In the genomic region with DNA sequence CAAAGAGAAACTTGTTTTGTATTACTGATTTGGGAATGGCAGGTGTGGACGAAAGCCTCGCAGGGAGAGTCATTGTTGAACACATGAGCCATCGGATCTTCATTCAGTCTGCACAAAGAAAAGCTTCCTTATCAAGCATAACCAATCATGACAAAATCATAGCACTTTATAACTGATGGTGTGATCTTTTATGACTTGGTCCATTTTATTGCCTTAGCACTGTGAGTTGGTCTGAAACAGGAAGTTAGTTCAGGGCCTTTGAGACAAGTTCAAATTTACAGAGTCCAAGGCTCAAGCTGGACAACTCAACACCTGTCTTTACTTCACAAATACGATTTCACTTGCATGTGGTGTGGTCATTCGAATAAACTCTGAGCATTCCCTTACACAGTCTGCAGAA, we compare ENCODE assay signal across 25 mouse cellular contexts.
"Had no signal": no experiment of that assay in that cellular context is flagged by ENCODE, and none has a peak within 500 bp of the region (broad histone marks: within the 10 kb centered on the region; RNA-seq: fewer than 3 reads in every experiment).

No protein-coding gene starts in this region.

- H3K4me1 ChIP-seq: heart, embryonic 10.5 days; heart, embryonic 12.5 days; hindbrain, embryonic 15.5 days; limb, embryonic 10.5 days; limb, embryonic 12.5 days; liver, embryonic 13.5 days had no signal

- H3K4me3 ChIP-seq: heart, embryonic 10.5 days; heart, embryonic 12.5 days; hindbrain, embryonic 13.5 days; hindbrain, embryonic 15.5 days; kidney, embryonic 15.5 days; layer of hippocampus, adult 2 months; left cerebral cortex, adult 2 months; limb, embryonic 10.5 days; limb, embryonic 12.5 days; liver, embryonic 13.5 days had no signal

- H3K27me3 ChIP-seq: heart, embryonic 12.5 days; hindbrain, embryonic 13.5 days; hindbrain, embryonic 15.5 days; kidney, embryonic 15.5 days; limb, embryonic 12.5 days; liver, embryonic 13.5 days had no signal

- H3K9ac ChIP-seq: forebrain, postnatal 0 days; heart, embryonic 12.5 days; hindbrain, embryonic 13.5 days; hindbrain, embryonic 15.5 days; kidney, embryonic 15.5 days; limb, embryonic 12.5 days; liver, embryonic 13.5 days had no signal

- DNase-seq: forebrain, postnatal 0 days; gastrocnemius, postnatal 14 days; gastrocnemius, postnatal 36 days; heart, adult 18-20 months; heart, postnatal 10 days; heart, postnatal 36 days; kidney, adult 11 months; kidney, adult 2 months; kidney, adult 9 months; kidney, postnatal 14 days; kidney, postnatal 36 days; liver; liver, embryonic 13.5 days had no signal

- ATAC-seq: forebrain, postnatal 0 days; hindbrain, postnatal 0 days had no signal

- H3K9me3 ChIP-seq: heart, embryonic 10.5 days; heart, embryonic 12.5 days; hindbrain, embryonic 13.5 days; hindbrain, embryonic 15.5 days; kidney, embryonic 15.5 days; limb, embryonic 10.5 days; limb, embryonic 12.5 days; liver, embryonic 13.5 days had no signal

- H3K36me3 ChIP-seq: heart, embryonic 10.5 days; heart, embryonic 12.5 days; hindbrain, embryonic 13.5 days; hindbrain, embryonic 15.5 days; kidney, embryonic 15.5 days; limb, embryonic 10.5 days; limb, embryonic 12.5 days; liver, embryonic 13.5 days had no signal

- H3K4me2 ChIP-seq: heart, embryonic 12.5 days; hindbrain, embryonic 13.5 days; hindbrain, embryonic 15.5 days; kidney, embryonic 15.5 days; limb, embryonic 12.5 days; liver, embryonic 11.5 days; liver, embryonic 13.5 days had no signal

- H3K27ac ChIP-seq: heart, embryonic 10.5 days; hindbrain, embryonic 13.5 days; hindbrain, embryonic 15.5 days; hindbrain, postnatal 0 days; kidney, embryonic 15.5 days; kidney, postnatal 0 days; layer of hippocampus, adult 2 months; left cerebral cortex, adult 2 months; limb, embryonic 10.5 days; limb, embryonic 12.5 days; liver, embryonic 13.5 days had no signal
